In the genomic region with DNA sequence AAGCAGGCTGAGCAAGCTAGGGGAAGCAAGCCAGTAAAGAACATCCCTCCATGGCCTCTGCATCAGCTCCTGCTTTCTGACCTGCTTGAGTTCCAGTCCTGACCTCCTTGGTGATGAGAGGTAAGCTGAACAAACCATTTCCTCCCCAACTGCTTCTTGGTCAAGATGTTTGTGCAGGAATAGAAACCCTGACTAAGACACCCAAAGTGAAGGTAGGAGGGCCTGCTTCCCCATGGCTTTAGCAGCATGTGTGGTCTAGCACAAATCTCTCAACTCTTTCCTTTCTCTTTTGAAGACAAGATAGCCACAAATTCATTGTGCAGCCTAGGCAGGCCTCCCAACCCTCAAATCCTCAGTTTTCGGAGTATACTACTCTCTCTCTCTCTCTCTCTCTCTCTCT, we compare ENCODE assay signal across 7 mouse cellular contexts. TPM values are rescaled to one million over a fixed set of nuclear protein-coding genes. Genes with fewer than 3 reads are reported as not detected.
DNase-seq lines count a peak whose midpoint lies in the region; ATAC-seq and TF ChIP-seq lines count a peak whose summit lies in the region.
"Not testable (repeated sequence)": the region's sequence is repeated elsewhere in the genome, so short reads cannot be mapped to it uniquely, and the experiment has no call there.

No protein-coding gene starts in this region.

- H3K4me3 ChIP-seq in CH12.LX (replicated peaks in 1 of 3; ENCODE audit: low read depth in 2 of 3, low read length in 2 of 3, poor library complexity in 1 of 3): peak overlapping the region; percentile 55 to 71 (median 60)
- H3K4me3 ChIP-seq in liver, adult 2 months (ENCODE audit: insufficient read depth, low read depth, low read length): not testable (repeated sequence)

- TF ChIP-seq CTCF in CH12.LX (conservative IDR thresholded peaks at IDR 0.05 in 1 of 2, IDR thresholded peaks at IDR 0.05 in 1 of 2; ENCODE audit: low read depth in 2 of 2, low read length in 2 of 2); liver, adult 2 months (IDR thresholded peaks at IDR 0.05; ENCODE audit: low read depth, low read length): not testable (repeated sequence)

- DNase-seq in CD4-positive, CD25-positive, alpha-beta regulatory T cell, adult 2 months (ENCODE audit: low read depth, low spot score): peak; percentile 5
- DNase-seq in CH12.LX (ENCODE audit: extremely low read depth); liver, adult 2 months (ENCODE audit: extremely low read depth, low read depth, low spot score): not testable (repeated sequence)
- peak; percentile 55 for DNase-seq in heart, adult 11 months
- DNase-seq in induced T-regulatory cell, adult 2 months (ENCODE audit: low read depth): peak; percentile 27

- H3K9ac ChIP-seq in CH12.LX (ENCODE audit: insufficient read depth, low read depth): peak overlapping the region; percentile 80
- H3K9ac ChIP-seq in liver, adult 2 months (ENCODE audit: low read depth, low read length): not testable (repeated sequence)

- TF ChIP-seq RAD21 in CH12.LX (IDR thresholded peaks at IDR 0.05; ENCODE audit: low read depth, low read length): not testable (repeated sequence)

- not testable (repeated sequence) for TF ChIP-seq EP300 in CH12.LX (IDR thresholded peaks at IDR 0.05; ENCODE audit: low read length)

- not testable (repeated sequence) for H3K27me3 ChIP-seq in CH12.LX (replicated peaks); liver, adult 2 months (ENCODE audit: control insufficient read depth, insufficient read depth, low read length)

- not testable (repeated sequence) for H3K9me3 ChIP-seq in CH12.LX (replicated peaks; ENCODE audit: low read length)

- WGBS in liver, adult 2 months: 76% methylated on average over 1 of the region's 1 CpGs

- peaks cover 36% of the 10 kb centered on the region for H3K79me2 ChIP-seq in CH12.LX (replicated peaks; ENCODE audit: control insufficient read depth, extremely low read depth, insufficient read depth, poor library complexity, severe bottlenecking)
- H3K79me2 ChIP-seq in liver, adult 2 months (ENCODE audit: control insufficient read depth, insufficient read depth, low read length): peaks cover 16% of the 10 kb centered on the region

- peak; percentile 53 for ATAC-seq in CD4-positive, CD25-positive, alpha-beta regulatory T cell, adult 4 months
- peak; percentile 28 for ATAC-seq in activated CD4-positive, CD25-positive, alpha-beta regulatory T cell, adult 4 months

- H3K36me3 ChIP-seq in CH12.LX (replicated peaks in 1 of 2; ENCODE audit: control insufficient read depth in 1 of 2, insufficient read depth in 1 of 2, low read length in 1 of 2): peaks cover 0 to 23% of the 10 kb centered on the region in 2 experiments
- not testable (repeated sequence) for H3K36me3 ChIP-seq in liver, adult 2 months (ENCODE audit: control insufficient read depth, insufficient read depth, low read length)

- peak overlapping the region; percentile 88 for H3K27ac ChIP-seq in CH12.LX (ENCODE audit: insufficient read depth, low read depth)
- peak overlapping the region; percentile 45 for H3K27ac ChIP-seq in liver, adult 2 months (replicated peaks; ENCODE audit: insufficient read depth, low read depth, low read length)

- peak overlapping the region; percentile 53 for H3K4me2 ChIP-seq in CH12.LX (ENCODE audit: insufficient read depth, low read depth, poor library complexity, severe bottlenecking)

- in situ Hi-C loops in CH12.LX (cut with MboI; ENCODE audit: low pct_ligation_motif_present, low pct_unique_long_range_greater_than_20kb, low sequenced_read_pairs): not testable (repeated sequence)

- H3K4me1 ChIP-seq in CH12.LX (ENCODE audit: control insufficient read depth in 1 of 2, insufficient read depth in 2 of 2): peaks cover 23 to 59% of the 10 kb centered on the region in 2 experiments
- H3K4me1 ChIP-seq in liver, adult 2 months (ENCODE audit: control insufficient read depth, insufficient read depth, low read length): peaks cover 35% of the 10 kb centered on the region

- TF ChIP-seq POLR2A in CH12.LX (IDR thresholded peaks at IDR 0.05; ENCODE audit: low read depth, low read length): 0 out of 2 replicates have a peak, but pooled peaks have one; percentile 11
- not testable (repeated sequence) for TF ChIP-seq POLR2A in liver, adult 2 months (IDR thresholded peaks at IDR 0.05; ENCODE audit: extremely low read depth, insufficient read depth, low read length)

- dilution Hi-C loops in CH12.LX (cut with MboI; ENCODE audit: extremely low pct_ligation_motif_present, extremely low pct_unique_long_range_greater_than_20kb, low sequenced_read_pairs): not testable (repeated sequence)

TF ChIP-seq in CH12.LX, 34 proteins besides CTCF, POLR2A, EP300 and RAD21:
- 0 out of 2 replicates have a peak, but pooled peaks have one; percentile 1 for TF ChIP-seq IRF4 (IDR thresholded peaks at IDR 0.05; ENCODE audit: low read depth, low read length)
- peak; percentile 34; the same call in 1 of the 2 replicates for TF ChIP-seq MAZ (IDR thresholded peaks at IDR 0.05; ENCODE audit: low read depth, low read length)
- 0 out of 2 replicates have a peak, but pooled peaks have one; percentile 35 for TF ChIP-seq TCF12 (IDR thresholded peaks at IDR 0.05; ENCODE audit: low read depth, low read length)
- TF ChIP-seq TBP (conservative IDR thresholded peaks at IDR 0.05; ENCODE audit: low read depth, low read length): 0 out of 2 replicates have a peak, but pooled peaks have one; percentile 18

RNA-seq across cellular contexts. Expression of gene Serpinc1, which starts 6.3 kb away (rescaled TPM):
- polyA plus RNA-seq in CD4-positive, CD25-positive, alpha-beta regulatory T cell, adult 4 months (2017; shearing (Covaris generic)): 10 to 100 TPM; 15.0 to 16.9 TPM
- total RNA-seq in CH12.LX (2012; rRNA removed): 154 and 204 TPM in 2 replicates
- 193 and 202 TPM in 2 replicates for total RNA-seq in CH12.LX (2014; rRNA removed)
- polyA plus RNA-seq in CH12.LX (2012; ENCODE audit: insufficient read length, low read depth): 143 and 149 TPM in 2 replicates
- 10 to 100 TPM; 11.0 to 12.0 TPM for polyA plus RNA-seq in activated CD4-positive, CD25-positive, alpha-beta regulatory T cell, adult 4 months (2017; shearing (Covaris generic))
- 3,274 and 4,209 TPM in 2 replicates for total RNA-seq in liver, adult 2 months (2014; rRNA removed)
- polyA plus RNA-seq in liver, adult 2 months (2012; rRNA removed): 4,695 and 5,808 TPM in 2 replicates

RNA-seq across cellular contexts. Expression of gene Zbtb37, which starts 49.9 kb away (rescaled TPM):
- 10 to 100 TPM in 1 of 2 experiments, 1 to 10 TPM in 1; 8.3 to 11.0 TPM for polyA plus RNA-seq in CD4-positive, CD25-positive, alpha-beta regulatory T cell, adult 4 months (2017; shearing (Covaris generic))
- total RNA-seq in CH12.LX (2012; rRNA removed): 4.7 and 5.2 TPM in 2 replicates
- 3.1 and 4.5 TPM in 2 replicates for total RNA-seq in CH12.LX (2014; rRNA removed)
- polyA plus RNA-seq in CH12.LX (2012; ENCODE audit: insufficient read length, low read depth): 3.6 and 4.8 TPM in 2 replicates
- polyA plus RNA-seq in activated CD4-positive, CD25-positive, alpha-beta regulatory T cell, adult 4 months (2017; shearing (Covaris generic)): 1 to 10 TPM; 4.3 to 5.2 TPM
- total RNA-seq in liver, adult 2 months (2014; rRNA removed): 4.3 and 4.4 TPM in 2 replicates
- 0.33 and 0.97 TPM in 2 replicates for polyA plus RNA-seq in liver, adult 2 months (2012; rRNA removed)

Comparison
In these comparisons a context has a peak if more than half of its experiments do, and no peak if none do; other contexts are left out.
1. RNA of gene Serpinc1, which starts 6.3 kb away (polyA plus RNA-seq): 4,695 to 5,808 TPM in liver, adult 2 months; 143 to 149 TPM in CH12.LX, 15.0 to 16.9 TPM in CD4-positive, CD25-positive, alpha-beta regulatory T cell, adult 4 months and 11.0 to 12.0 TPM in activated CD4-positive, CD25-positive, alpha-beta regulatory T cell, adult 4 months; every median in the first group is over 10 times any median in the second.